Mouse (Mus musculus) C2C12 (cell line): ENCODE data around the gene Zfyve28.

Experiments used
- CTCF ChIP-seq: IDR thresholded peaks from one replicate; pipeline ENCODE4 v1.5.1; 2011; ENCODE audit not compliant: control insufficient read depth, insufficient read depth, insufficient read length
- MAX ChIP-seq: IDR thresholded peaks from one replicate; pipeline ENCODE4 v1.6.1; 2011; ENCODE audit warnings: mild to moderate bottlenecking, control low read depth

GRCm38 (mm10) chr5:34273251-34273681 is 15.0 kb downstream of the Zfyve28 start:
- TF ChIP-seq MAX = no peak
- no peak for TF ChIP-seq CTCF
